Mouse (Mus musculus) bone marrow macrophage, adult 2 months (primary cell): ENCODE measurements around the gene Pgs1.

Source experiments
- CTCF ChIP-seq: IDR thresholded peaks from 2 replicates; pipeline ENCODE4 v1.5.1; 2012; ENCODE audit warnings: low read depth, mild to moderate bottlenecking, low read length, moderate library complexity
- POLR2A ChIP-seq: IDR thresholded peaks from 2 replicates; pipeline ENCODE4 v1.6.1; 2012; ENCODE audit warnings: mild to moderate bottlenecking, low read depth, low read length, borderline replicate concordance

DNA sequence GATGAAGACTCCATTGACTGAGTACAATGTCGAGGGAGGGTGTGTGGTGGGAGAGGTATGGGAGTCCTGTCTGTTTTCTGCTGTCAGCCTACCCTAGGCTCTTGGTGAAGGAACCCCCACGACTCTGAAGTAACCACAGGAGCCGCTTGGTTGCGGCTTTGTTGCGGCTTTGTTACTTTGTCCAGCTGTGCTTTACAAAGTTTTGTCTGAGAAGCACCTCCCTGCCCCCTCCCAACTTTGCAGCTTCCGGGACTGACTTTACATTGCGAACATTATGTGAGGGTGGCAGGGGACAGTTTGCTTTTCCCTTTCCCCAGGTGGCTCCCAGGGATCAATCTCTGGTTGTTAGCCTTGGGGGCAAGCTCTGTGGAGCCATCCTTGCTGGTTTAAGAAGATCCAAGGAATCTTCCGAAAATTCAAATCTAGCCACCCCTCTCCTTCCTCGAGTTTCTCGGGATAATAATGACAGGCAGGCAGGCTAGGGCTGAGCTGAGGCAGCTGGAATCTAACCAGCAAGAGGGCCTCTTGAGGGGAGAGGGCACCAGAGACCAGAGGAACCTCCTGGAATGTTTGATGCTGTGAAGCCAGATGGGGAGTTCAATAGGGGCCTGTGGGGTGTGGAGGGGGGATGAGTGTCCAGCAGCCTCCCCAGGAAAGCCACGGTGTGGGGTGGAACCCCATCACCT lies 85.3 kb downstream of the Pgs1 start:
- no peak for TF ChIP-seq CTCF
- TF ChIP-seq POLR2A = no peak
